Mouse (Mus musculus) embryonic facial prominence, embryonic 12.5 days (tissue): Measurements from ENCODE around the gene Paqr7. TPM values are rescaled to one million over a fixed set of nuclear protein-coding genes. Genes with fewer than 3 reads are reported as not detected.
"Not testable (repeated sequence)": the region's sequence is repeated elsewhere in the genome, so short reads cannot be mapped to it uniquely, and the experiment has no call there.

Experiments
- ATAC-seq: fragments of 200-750 bp; cut with Nextera tagmentation; 2 replicates; pipeline ENCODE4 v1.8.0; 2017; ENCODE audit not compliant: insufficient number of reproducible peaks, insufficient read depth, low FRiP score, low TSS enrichment
- H3K27ac ChIP-seq: fragments of 300-500 bp; sonication (generic); 2 replicates; pipeline ENCODE4 v1.5.1; 2016; ENCODE audit warnings: mild to moderate bottlenecking
- H3K27me3 ChIP-seq: fragments of 300-500 bp; sonication (generic); 2 replicates; pipeline ENCODE4 v1.6.1; 2016; ENCODE audit warnings: mild to moderate bottlenecking, moderate library complexity
- H3K36me3 ChIP-seq: fragments of 300-500 bp; sonication (generic); 2 replicates; pipeline ENCODE4 v1.6.1; 2016; ENCODE audit warnings: mild to moderate bottlenecking
- H3K4me1 ChIP-seq: fragments of 300-500 bp; sonication (generic); 2 replicates; pipeline ENCODE4 v1.6.1; 2016
- H3K4me2 ChIP-seq: fragments of 300-500 bp; sonication (generic); replicated peaks from 2 replicates; pipeline ENCODE4 v1.6.1; 2016; ENCODE audit warnings: mild to moderate bottlenecking, moderate library complexity
- H3K4me3 ChIP-seq: fragments of 300-500 bp; sonication (generic); 2 replicates; pipeline ENCODE4 v1.5.1; 2016; ENCODE audit warnings: mild to moderate bottlenecking
- H3K9ac ChIP-seq: fragments of 300-500 bp; sonication (generic); 2 replicates; pipeline ENCODE4 v1.6.1; 2016; ENCODE audit warnings: mild to moderate bottlenecking, moderate library complexity
- H3K9me3 ChIP-seq: fragments of 300-500 bp; sonication (generic); 2 replicates; pipeline ENCODE4 v1.6.1; 2016; ENCODE audit warnings: mild to moderate bottlenecking, moderate library complexity
- WGBS: fragments of 180-500 bp; shearing (Covaris S2); methylation state at CpG from one replicate; pipeline ENCODE4 v1.1.7; 2016; 5-methylcytosine and 5-hydroxymethylcytosine counted together
- polyA plus RNA-seq: library from polyadenylated mRNA; unstranded; fragments of >200 nt; fragmentation: Nextera tagmentation; extraction: Ambion mirVana; gene quantifications from 2 replicates; pipeline ENCODE4 v1.2.1, GENCODE M21; 2016

Paqr7 gene
- polyA plus RNA-seq, 1 experiment from 2014 or later: 3.4 TPM

DNA sequence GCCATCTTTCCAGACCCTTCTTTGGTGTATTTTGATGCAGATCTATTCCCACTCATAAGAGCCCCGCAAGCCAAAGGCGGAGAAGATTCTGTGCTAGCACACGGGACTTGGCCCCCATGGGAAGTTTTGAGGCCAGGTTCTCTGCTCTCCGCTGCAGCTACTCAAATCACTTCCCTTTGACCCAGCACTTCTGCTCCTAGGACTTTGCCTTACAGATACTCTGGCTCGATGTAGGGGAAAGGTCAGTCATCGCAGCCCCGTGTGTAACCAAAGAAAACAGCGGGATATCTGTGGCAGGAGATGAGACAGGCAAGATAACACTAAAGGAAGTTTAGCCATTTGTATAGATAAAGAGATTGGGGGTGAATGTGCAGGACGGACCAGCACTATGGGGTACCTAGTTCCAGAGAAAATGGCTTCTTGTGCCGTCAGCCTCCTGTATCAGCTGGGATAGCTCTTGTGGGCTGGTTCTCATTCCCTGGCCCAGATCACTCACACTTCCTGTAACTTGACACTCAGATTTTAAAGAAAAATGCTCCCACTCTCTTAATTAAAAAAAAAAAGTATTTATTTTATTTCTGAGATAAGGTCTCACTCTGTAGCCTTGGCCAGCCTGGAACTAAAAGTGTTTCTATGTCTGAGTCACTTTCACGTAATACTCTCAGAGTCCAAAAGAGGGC lies 6.4 kb upstream of the Paqr7 start:
- no peaks in the 10 kb centered on the region; the same call in 1 of the 2 replicates for H3K27me3 ChIP-seq
- no peak overlapping the region for H3K4me3 ChIP-seq
- no peak for ATAC-seq
- peaks cover 5% of the 10 kb centered on the region; the same call in 1 of the 2 replicates for H3K4me1 ChIP-seq
- no peak overlapping the region for H3K9ac ChIP-seq
- WGBS: 86% methylated on average over 11 of the region's 11 CpGs
- H3K36me3 ChIP-seq: no peaks in the 10 kb centered on the region
- H3K4me2 ChIP-seq: no peak overlapping the region
- no peaks in the 10 kb centered on the region for H3K9me3 ChIP-seq
- no peak overlapping the region for H3K27ac ChIP-seq

DNA sequence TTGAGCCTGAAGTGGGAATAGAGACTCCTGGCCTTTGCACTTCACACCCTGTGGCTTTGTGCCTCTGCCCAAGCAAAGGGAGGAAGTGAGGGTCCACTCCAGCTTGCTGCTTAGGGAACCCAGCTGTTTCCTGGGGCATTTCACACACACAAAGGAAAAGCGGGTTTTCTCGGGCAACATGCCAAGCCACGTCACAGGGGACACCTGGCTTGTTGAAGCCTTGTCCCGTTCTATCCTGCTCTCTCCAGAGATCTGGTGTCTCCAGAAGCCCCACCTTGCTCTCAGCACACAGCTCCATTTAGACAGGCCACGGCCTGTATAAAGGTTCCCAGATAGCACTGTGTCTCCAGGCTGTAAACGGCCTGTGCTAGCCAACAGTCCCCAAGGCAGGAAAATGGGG lies 4.8 kb upstream of the Paqr7 start:
- Histone ChIP-seq H3K4me1 (peaks cover 17% of the 10 kb centered on the region; the same call in 1 of the 2 replicates), H3K9me3 (no peaks in the 10 kb centered on the region), H3K9ac (no peak overlapping the region), H3K36me3 (no peaks in the 10 kb centered on the region), H3K4me2 (no peak overlapping the region), H3K27me3 (no peaks in the 10 kb centered on the region; the same call in 1 of the 2 replicates), H3K4me3 (0 out of 2 replicates have a peak overlapping the region, but pooled peaks have one; percentile 10), H3K27ac (no peak overlapping the region)
- ATAC-seq: no peak
- WGBS: 80% methylated on average over 6 of the region's 6 CpGs

DNA sequence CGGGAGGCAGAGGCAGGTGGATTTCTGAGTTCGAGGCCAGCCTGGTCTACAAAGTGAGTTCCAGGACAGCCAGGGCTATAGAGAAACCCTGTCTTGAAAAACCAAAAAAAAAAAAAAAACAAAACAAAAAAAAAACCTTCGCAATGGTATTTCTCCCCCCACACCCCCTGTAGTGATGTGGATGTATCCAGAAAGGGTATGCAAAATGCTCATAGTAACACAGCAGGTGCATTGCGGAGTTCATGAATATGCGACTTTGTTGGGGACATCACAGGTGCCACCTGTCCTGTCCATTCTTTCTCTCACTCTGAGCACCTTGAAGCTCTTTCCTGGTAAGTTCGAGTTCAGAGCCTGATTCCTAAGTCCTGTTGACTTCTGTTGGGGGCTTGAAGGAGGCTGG lies 2.3 kb upstream of the Paqr7 start:
- not testable (repeated sequence) for ATAC-seq, H3K27ac ChIP-seq, H3K36me3 ChIP-seq, H3K9me3 ChIP-seq, H3K4me3 ChIP-seq, H3K4me2 ChIP-seq, H3K9ac ChIP-seq, H3K27me3 ChIP-seq
- H3K4me1 ChIP-seq: peaks cover 28% of the 10 kb centered on the region
- 94% methylated on average over 6 of the region's 6 CpGs for WGBS

DNA sequence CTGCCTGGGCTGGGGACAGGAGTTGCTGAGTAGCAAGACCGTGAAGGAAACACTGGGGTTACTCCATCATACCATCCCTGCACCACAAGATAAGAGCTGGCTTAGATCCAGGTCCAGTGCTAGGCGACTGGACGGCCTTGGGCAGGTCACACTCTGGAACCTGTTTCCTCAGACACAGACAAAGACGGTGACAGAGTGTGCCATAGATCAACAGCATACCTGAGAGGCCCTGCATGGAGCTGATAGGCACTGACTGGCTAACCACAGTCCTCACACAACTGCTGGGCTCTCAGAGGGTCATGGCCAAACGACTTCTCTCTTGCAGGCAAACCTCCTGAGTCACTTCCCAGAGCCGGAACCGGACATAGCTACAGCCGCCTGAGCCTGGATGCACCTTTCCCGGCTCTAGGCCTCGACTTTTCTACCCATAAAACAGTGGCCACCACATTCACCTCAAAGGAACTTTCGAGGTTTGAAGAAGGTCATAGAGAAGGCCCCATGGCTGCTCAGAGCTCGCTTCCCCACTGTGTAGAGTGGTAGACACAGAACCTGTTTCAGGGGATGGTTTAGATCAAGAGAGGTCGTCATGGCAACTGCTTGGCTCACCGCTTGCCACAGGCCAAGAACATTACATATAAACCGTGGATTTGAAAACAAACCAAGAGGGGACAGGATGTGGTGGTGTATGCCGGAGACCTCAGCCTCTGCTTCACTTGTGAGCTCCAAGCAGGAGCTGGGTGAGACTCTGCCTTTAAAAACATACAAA lies 1.5 kb upstream of the Paqr7 start:
- H3K27ac ChIP-seq: no peak overlapping the region
- 65% methylated on average over 16 of the region's 16 CpGs for WGBS

GRCm38 (mm10) chr4:134495546-134495923 lies 962 bp upstream of the Paqr7 start:
- no peak for ATAC-seq
- Histone ChIP-seq H3K36me3 (no peaks in the 10 kb centered on the region), H3K27me3 (no peaks in the 10 kb centered on the region; the same call in 1 of the 2 replicates), H3K4me2 (no peak overlapping the region), H3K4me1 (peaks cover 28% of the 10 kb centered on the region), H3K27ac (no peak overlapping the region), H3K4me3 (no peak overlapping the region), H3K9me3 (no peaks in the 10 kb centered on the region), H3K9ac (no peak overlapping the region)
- 65% methylated on average over 5 of the region's 5 CpGs for WGBS

More for the DNA sequence above, 1.5 kb upstream of the Paqr7 start:
- H3K27me3 ChIP-seq: no peaks in the 10 kb centered on the region; the same call in 1 of the 2 replicates
- no peak overlapping the region for H3K4me2 ChIP-seq
- peaks cover 28% of the 10 kb centered on the region for H3K4me1 ChIP-seq
- no peak for ATAC-seq
- H3K36me3 ChIP-seq: no peaks in the 10 kb centered on the region
- no peak overlapping the region for H3K9ac ChIP-seq
- H3K9me3 ChIP-seq: no peaks in the 10 kb centered on the region
- H3K4me3 ChIP-seq: no peak overlapping the region

- no peak for ATAC-seq
- Histone ChIP-seq H3K27me3 (no peaks in the 10 kb centered on the region), H3K4me1 (peaks cover 28% of the 10 kb centered on the region), H3K9me3 (no peaks in the 10 kb centered on the region), H3K27ac (no peak overlapping the region), H3K36me3 (no peaks in the 10 kb centered on the region), H3K9ac (peak overlapping the region; percentile 57), H3K4me2 (peak overlapping the region; percentile 98), H3K4me3 (peak overlapping the region; percentile 52)
- WGBS: 10% methylated on average over 6 of the region's 6 CpGs
These were observed 726 bp downstream of the Paqr7 start for GRCm38 (mm10) chr4:134497223-134497622.

DNA sequence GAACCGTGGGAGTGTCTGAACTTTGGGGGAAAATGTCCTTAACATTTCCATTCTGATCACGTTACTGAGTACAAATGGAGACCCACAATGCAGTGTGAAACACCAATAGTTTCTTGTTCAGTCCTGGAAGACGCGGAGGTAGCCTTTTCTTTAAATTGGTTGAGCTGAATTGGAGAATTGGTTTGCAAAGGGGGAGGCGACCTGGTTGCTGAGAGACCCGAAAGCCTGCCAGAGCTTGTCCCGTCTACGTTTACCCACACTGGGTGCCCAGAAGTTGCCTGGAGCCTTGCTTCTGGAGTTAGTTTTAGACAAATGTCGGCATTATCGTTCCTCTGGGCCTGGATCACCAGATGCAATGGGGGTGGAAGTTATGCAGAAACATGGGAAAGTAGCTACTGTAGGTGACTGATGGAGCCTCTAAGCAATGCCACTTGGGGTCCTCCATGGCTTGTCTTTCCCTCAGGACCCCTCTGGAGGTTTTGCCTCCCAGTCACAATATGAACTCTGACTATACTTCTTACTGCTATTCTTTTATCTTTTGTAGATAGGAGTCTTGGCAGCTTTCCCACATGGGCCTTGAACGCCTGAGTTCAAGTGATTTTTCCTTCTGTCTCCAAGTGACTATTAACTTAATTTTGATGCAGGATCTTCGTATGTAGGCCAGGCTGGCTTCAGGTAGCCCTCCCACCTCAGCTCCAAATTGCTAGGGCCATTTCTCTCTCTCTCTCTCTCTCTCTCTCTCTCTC lies 1.7 kb downstream of the Paqr7 start:
- Histone ChIP-seq H3K27ac (peak overlapping the region; percentile 23; the same call in 1 of the 2 replicates), H3K9ac (no peak overlapping the region)

GRCm38 (mm10) chr4:134498983-134499382 lies 2.5 kb downstream of the Paqr7 start:
- 80% methylated on average over 6 of the region's 6 CpGs for WGBS
- not testable (repeated sequence) for H3K27me3 ChIP-seq, H3K36me3 ChIP-seq, H3K4me2 ChIP-seq, H3K4me3 ChIP-seq, H3K9me3 ChIP-seq, H3K27ac ChIP-seq, H3K9ac ChIP-seq, ATAC-seq
- peaks cover 28% of the 10 kb centered on the region for H3K4me1 ChIP-seq

More for the DNA sequence above, 1.7 kb downstream of the Paqr7 start:
- 72% methylated on average over 12 of the region's 12 CpGs for WGBS
- Histone ChIP-seq H3K36me3 (no peaks in the 10 kb centered on the region), H3K4me1 (peaks cover 28% of the 10 kb centered on the region), H3K27me3 (no peaks in the 10 kb centered on the region), H3K4me2 (no peak overlapping the region), H3K4me3 (0 out of 2 replicates have a peak overlapping the region, but pooled peaks have one; percentile 52), H3K9me3 (no peaks in the 10 kb centered on the region)
- ATAC-seq: no peak

DNA sequence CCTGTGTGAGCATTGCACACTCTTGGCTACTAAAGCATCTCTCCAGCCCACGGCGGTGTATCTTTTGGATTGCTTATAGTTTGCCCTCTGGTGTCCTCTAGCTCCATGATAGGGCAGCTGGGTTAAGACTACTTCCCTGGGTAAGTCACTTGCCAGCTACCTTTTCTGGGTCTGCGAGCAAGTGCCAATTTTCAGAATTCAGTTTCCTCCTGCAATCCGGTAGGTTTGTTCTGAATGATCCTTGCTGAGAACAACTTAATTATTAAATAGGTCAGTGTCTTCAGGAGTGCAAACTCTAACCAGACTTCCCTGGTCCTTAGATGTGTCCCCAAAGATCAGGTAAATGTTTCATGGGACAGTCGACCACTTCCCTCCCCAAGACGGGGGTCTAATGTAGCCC lies 4.6 kb downstream of the Paqr7 start:
- H3K4me3 ChIP-seq: no peak overlapping the region
- no peak overlapping the region for H3K27ac ChIP-seq
- peaks cover 16% of the 10 kb centered on the region for H3K4me1 ChIP-seq
- H3K9me3 ChIP-seq: no peaks in the 10 kb centered on the region
- H3K9ac ChIP-seq: no peak overlapping the region
- no peaks in the 10 kb centered on the region for H3K36me3 ChIP-seq
- ATAC-seq: no peak
- 90% methylated on average over 6 of the region's 6 CpGs for WGBS
- H3K4me2 ChIP-seq: no peak overlapping the region
- H3K27me3 ChIP-seq: no peaks in the 10 kb centered on the region

GRCm38 (mm10) chr4:134503686-134504357 lies 7.3 kb downstream of the Paqr7 start:
- WGBS: 73% methylated on average over 4 of the region's 4 CpGs

DNA sequence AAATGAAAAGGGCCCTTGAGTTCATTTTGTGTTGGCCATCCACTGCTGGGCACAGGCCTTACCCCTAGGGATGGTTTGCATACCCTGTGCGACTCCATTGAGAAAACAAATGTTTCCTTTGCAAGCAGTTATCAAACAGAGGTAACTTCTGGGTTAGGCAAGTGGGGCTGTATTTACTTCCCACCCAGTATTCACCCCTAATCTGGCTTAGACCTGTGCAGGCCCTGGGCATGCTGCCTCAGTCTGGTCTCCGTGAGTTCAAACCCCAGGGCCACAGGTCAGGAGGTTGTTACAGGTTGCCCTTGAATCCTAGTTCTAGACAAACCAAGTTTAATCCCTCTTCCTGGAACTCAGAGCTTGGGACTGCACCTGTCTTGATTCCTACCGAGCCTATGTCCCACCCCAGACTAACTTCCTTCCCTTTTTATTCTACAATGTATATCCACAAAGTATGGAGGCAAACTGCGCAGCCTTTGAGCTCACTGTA lies 8.8 kb downstream of the Paqr7 start:
- WGBS: 78% methylated on average over 4 of the region's 4 CpGs
- H3K4me1 ChIP-seq: no peaks in the 10 kb centered on the region
- no peaks in the 10 kb centered on the region for H3K27me3 ChIP-seq
- H3K36me3 ChIP-seq: no peaks in the 10 kb centered on the region
- H3K9ac ChIP-seq: no peak overlapping the region
- ATAC-seq: no peak
- H3K27ac ChIP-seq: no peak overlapping the region
- H3K4me3 ChIP-seq: no peak overlapping the region
- H3K4me2 ChIP-seq: no peak overlapping the region
- H3K9me3 ChIP-seq: no peaks in the 10 kb centered on the region

More at GRCm38 (mm10) chr4:134503686-134504357, 7.3 kb downstream of the Paqr7 start:
- Histone ChIP-seq H3K36me3 (no peaks in the 10 kb centered on the region), H3K4me3 (no peak overlapping the region), H3K9ac (no peak overlapping the region), H3K27ac (no peak overlapping the region), H3K9me3 (no peaks in the 10 kb centered on the region), H3K27me3 (no peaks in the 10 kb centered on the region), H3K4me1 (no peaks in the 10 kb centered on the region), H3K4me2 (no peak overlapping the region)
- ATAC-seq: no peak
